Mouse (Mus musculus) hindbrain, embryonic 16.5 days (tissue): ENCODE results near the gene Zbtb3. TPM values are rescaled to one million over a fixed set of nuclear protein-coding genes. Genes with fewer than 3 reads are reported as not detected.
"Not testable (repeated sequence)": the region's sequence is repeated elsewhere in the genome, so short reads cannot be mapped to it uniquely, and the experiment has no call there.

Experiments
- ATAC-seq: fragments of 200-750 bp; cut with Nextera tagmentation; 2 replicates; pipeline ENCODE4 v1.8.0; 2017; ENCODE audit warnings: moderate TSS enrichment, moderate library complexity
- H3K27ac ChIP-seq: fragments of 300-500 bp; sonication (generic); 2 replicates; pipeline ENCODE4 v1.5.1; 2014; ENCODE audit warnings: low read depth, mild to moderate bottlenecking, control low read depth, low read length, moderate library complexity
- H3K27me3 ChIP-seq: fragments of 300-500 bp; sonication (generic); replicated peaks from 2 replicates; pipeline ENCODE4 v1.6.1; 2014; ENCODE audit warnings: low read length; ENCODE audit not compliant: control insufficient read depth, insufficient read depth
- H3K36me3 ChIP-seq: fragments of 300-500 bp; sonication (generic); 2 replicates; pipeline ENCODE4 v1.6.1; 2014; ENCODE audit warnings: mild to moderate bottlenecking, low read length, moderate library complexity, mixed read lengths; ENCODE audit not compliant: control insufficient read depth, insufficient read depth
- H3K4me1 ChIP-seq: fragments of 300-500 bp; sonication (generic); 2 replicates; pipeline ENCODE4 v1.6.1; 2014; ENCODE audit warnings: low read depth, low read length; ENCODE audit not compliant: control insufficient read depth, insufficient read depth
- H3K4me2 ChIP-seq: fragments of 300-500 bp; sonication (generic); 2 replicates; pipeline ENCODE4 v1.6.1; 2014; ENCODE audit warnings: mild to moderate bottlenecking, low read length, control low read depth, moderate library complexity
- H3K4me3 ChIP-seq: fragments of 300-500 bp; sonication (generic); 2 replicates; pipeline ENCODE4 v1.5.1; 2014; ENCODE audit warnings: mild to moderate bottlenecking, low read length, control low read depth, moderate library complexity
- H3K9ac ChIP-seq: fragments of 300-500 bp; sonication (generic); 2 replicates; pipeline ENCODE4 v1.6.1; 2014; ENCODE audit warnings: low read depth, mild to moderate bottlenecking, control low read depth, low read length, moderate library complexity
- H3K9me3 ChIP-seq: fragments of 300-500 bp; sonication (generic); 2 replicates; pipeline ENCODE4 v1.6.1; 2014; ENCODE audit warnings: mild to moderate bottlenecking, low read length, moderate library complexity; ENCODE audit not compliant: control insufficient read depth
- WGBS: fragments of 180-500 bp; shearing (Covaris S2); extraction: QIAGEN DNeasy Blood & Tissue Kit; methylation state at CpG from one replicate; pipeline ENCODE4 v1.1.7; 2014; 5-methylcytosine and 5-hydroxymethylcytosine counted together
- polyA plus RNA-seq: library from polyadenylated mRNA; unstranded; fragments of >200 nt; fragmentation: Nextera tagmentation; extraction: Ambion mirVana; gene quantifications from 2 replicates; pipeline ENCODE4 v1.2.1, GENCODE M21; 2015

The Zbtb3 gene
- polyA plus RNA-seq, 1 experiment from 2014 or later = 8.0 TPM

DNA sequence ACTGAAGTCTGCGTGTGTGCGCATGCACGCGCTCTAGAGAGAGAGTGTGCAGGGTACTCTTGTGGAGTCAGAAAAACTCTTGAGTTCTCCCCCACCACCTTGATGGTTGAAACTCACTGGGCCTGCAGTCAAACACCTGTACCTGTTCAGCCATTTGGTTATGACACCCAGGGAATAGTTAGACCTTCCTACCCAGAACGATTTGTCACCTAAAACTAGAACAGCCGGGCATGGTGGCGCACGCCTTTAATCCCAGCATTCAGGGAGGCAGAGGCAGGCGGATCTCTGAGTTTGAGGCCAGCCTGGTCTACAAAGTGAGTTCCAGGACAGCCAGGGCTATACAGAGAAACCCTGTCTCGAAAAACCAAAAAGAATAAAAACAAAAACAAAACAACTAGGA, 34.0 kb downstream of the Zbtb3 start:
- not testable (repeated sequence) for H3K4me2 ChIP-seq, ATAC-seq, H3K4me1 ChIP-seq, H3K27ac ChIP-seq, H3K9me3 ChIP-seq, H3K4me3 ChIP-seq, H3K9ac ChIP-seq, H3K27me3 ChIP-seq
- WGBS = 97% methylated on average over 10 of the region's 10 CpGs
- H3K36me3 ChIP-seq = peaks cover 20% of the 10 kb centered on the region

DNA sequence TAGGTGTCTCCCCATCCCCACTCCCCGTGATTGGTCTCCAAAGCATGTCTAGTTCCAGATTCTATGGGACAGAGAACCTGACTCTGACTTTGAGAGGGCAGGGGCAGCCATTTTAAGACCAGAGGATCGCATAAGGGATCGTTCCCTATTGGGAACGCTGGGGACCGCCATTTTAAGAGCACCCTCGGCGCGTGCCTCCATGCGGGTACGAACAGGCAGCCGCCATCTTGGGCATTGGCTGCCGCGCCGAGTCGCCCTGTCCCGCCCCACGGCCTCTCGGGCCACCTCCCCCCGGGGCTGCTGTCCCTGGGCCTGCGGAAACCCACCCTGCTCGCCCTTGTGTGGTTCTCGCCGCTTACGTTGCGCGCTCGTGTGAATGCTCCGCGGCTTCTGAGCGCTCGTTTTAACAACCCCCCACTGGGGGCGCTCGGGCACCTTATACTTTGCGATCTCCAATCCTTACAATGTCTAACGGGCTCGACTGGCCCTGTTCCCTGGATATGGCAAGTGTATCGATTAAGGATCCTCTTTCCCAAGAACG, 35.0 kb downstream of the Zbtb3 start, which contains the start of gene Bscl2:
Gene Bscl2 (plus strand): TSS at position 217 of the 541 bp plus-strand sequence.
- peak within 1 kb of the TSS; percentile 97 for H3K27ac ChIP-seq
- no peaks in the 10 kb centered on the region for H3K27me3 ChIP-seq
- H3K4me3 ChIP-seq = peak within 1 kb of the TSS; percentile 55
- WGBS = under 1% methylated on average over 38 of the region's 38 CpGs
- peaks cover 12% of the 10 kb centered on the region for H3K36me3 ChIP-seq
- H3K9me3 ChIP-seq = no peaks in the 10 kb centered on the region
- peak within 1 kb of the TSS; percentile 89 for H3K4me2 ChIP-seq
- ATAC-seq = peak; percentile 73
- H3K9ac ChIP-seq = peak within 1 kb of the TSS; percentile 75
- peaks cover 10% of the 10 kb centered on the region for H3K4me1 ChIP-seq

DNA sequence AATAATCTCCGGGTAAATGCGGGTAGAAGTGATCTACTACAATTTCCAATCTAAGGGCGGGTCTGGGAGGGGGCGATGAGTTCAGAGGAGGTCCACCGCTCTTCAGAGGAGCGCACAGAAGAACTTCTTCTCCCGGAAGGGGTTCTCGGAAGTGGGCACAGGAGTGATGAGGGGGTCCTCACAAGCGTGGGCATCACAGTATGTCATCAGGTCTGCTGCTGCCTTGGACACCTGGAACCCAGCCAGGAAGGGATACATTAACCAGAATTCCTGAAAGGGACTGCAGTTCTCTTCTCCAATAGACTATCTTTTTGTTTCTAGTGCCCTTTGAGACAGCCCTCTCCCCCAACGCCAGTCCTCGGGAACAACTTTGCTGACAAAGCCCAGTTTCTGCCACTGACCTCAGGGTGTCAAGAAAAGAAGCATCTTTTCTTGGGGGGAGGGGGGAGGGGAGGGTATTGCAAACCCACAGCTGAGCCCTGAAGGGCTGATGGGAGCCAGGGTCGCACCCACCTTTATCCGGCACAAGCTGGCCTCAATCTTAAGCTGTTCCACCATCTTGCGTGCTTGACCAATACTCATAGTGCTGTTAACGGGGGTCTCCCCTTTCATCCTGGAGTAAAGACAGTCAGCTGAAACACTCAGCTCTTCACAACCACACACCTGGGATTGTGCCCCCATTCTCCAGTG, 35.8 kb downstream of the Zbtb3 start:
- H3K9ac ChIP-seq = peak overlapping the region; percentile 75
- H3K4me2 ChIP-seq = peak overlapping the region; percentile 89
- peaks cover 13% of the 10 kb centered on the region for H3K36me3 ChIP-seq
- H3K27me3 ChIP-seq = no peaks in the 10 kb centered on the region
- peak overlapping the region; percentile 55 for H3K4me3 ChIP-seq
- peaks cover 12% of the 10 kb centered on the region for H3K4me1 ChIP-seq
- H3K9me3 ChIP-seq = no peaks in the 10 kb centered on the region
- ATAC-seq = peak; percentile 6; the same call in 1 of the 2 replicates
- peak overlapping the region; percentile 97 for H3K27ac ChIP-seq
- 2% methylated on average over 15 of the region's 15 CpGs for WGBS

DNA sequence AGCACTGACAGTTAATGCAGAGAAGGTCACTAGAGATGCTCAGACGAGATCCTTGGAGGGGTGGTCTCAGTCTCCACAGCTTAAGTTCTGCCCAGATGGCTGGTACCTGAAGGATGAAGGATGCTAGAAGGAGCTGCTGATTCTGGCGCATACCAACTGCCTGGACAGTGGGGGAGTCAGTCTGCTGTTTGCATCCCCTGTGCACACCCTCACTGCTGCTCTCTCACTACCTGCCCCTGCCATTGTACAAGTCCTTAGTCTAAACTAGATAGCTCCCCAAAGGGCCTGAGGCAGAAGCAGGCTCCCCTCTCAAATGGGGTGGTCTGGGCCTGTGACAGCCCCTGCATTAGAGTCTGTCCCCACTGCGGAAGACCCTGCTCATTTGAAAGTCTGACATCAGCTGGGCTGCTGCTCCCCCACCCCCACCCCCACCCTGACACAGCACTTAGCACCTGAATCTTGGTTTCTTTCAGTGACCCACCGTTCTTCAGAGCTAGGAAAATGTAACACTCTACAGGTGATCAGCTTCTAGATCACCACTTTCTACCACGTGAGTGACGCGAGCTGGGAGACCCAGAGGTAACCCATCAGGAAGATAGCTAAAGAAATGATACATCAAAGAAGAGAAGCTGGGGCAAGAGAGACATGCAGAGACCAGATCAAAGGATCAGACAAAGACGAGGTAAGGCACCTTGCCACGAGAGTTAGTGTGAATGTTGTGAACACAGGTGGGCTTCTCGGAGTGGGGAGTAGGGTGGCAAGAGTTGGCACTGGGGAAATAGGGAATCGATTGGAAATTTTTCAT, 37.0 kb downstream of the Zbtb3 start, which contains the start of gene Gng3:
Gene Gng3 (minus strand): TSS at position 92 of the 805 bp plus-strand sequence.
- Histone ChIP-seq H3K9me3 (no peaks in the 10 kb centered on the region), H3K4me1 (peaks cover 12% of the 10 kb centered on the region), H3K27me3 (no peaks in the 10 kb centered on the region), H3K9ac (peak within 1 kb of the TSS; percentile 75), H3K27ac (peak within 1 kb of the TSS; percentile 97), H3K36me3 (peaks cover 11% of the 10 kb centered on the region), H3K4me2 (peak within 1 kb of the TSS; percentile 89), H3K4me3 (peak within 1 kb of the TSS; percentile 55)
- WGBS = 23% methylated on average over 11 of the region's 11 CpGs
- peak; percentile 91 for ATAC-seq

DNA sequence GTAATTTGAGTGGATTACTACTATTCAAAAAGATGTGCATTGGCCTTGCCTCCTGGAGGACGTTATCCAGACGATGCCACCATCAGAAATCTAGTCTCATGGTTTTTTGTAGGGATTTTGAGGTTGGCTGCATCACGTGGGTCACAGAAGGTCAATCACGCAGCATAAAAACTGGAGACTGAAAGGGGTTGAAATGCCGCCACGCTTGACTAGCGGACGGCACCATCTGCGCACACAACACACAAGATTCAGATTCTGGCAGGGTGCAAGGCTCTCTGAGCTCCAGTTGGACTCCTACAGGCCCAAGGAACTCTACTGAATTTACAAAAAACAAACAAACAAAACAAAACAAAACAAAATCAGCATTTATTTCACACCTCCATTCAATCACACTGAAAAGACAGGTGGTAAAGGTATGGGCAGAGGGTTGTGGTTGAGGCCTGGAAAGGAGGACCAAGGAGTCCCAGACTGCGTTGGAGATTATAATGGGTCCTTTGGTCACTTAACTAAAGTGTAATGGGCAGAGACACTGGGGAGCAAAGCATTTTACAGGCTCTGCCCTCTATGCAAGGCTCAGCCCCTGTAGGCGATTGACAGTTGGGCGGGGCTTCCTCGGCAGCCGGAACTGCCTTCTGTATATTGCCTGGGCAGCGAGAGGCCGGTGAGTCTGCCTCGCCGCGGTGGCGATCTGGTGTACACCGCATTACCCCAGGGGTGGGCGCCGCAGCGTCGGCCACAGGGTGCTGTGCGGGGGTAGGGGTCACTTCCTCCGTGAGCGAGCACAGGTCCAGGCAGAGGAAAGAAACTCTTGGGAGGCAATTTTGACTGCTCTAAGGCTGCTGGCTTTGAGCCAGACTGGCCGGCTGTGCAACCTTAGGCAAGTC, 37.8 kb downstream of the Zbtb3 start:
- 12% methylated on average over 29 of the region's 29 CpGs for WGBS
- H3K27ac ChIP-seq = peak overlapping the region; percentile 97
- H3K9me3 ChIP-seq = no peaks in the 10 kb centered on the region
- peaks cover 7% of the 10 kb centered on the region for H3K36me3 ChIP-seq
- H3K4me1 ChIP-seq = peaks cover 12% of the 10 kb centered on the region
- H3K4me3 ChIP-seq = peak overlapping the region; percentile 55
- H3K4me2 ChIP-seq = peak overlapping the region; percentile 89
- ATAC-seq = peak; percentile 25
- no peaks in the 10 kb centered on the region for H3K27me3 ChIP-seq
- H3K9ac ChIP-seq = peak overlapping the region; percentile 75

DNA sequence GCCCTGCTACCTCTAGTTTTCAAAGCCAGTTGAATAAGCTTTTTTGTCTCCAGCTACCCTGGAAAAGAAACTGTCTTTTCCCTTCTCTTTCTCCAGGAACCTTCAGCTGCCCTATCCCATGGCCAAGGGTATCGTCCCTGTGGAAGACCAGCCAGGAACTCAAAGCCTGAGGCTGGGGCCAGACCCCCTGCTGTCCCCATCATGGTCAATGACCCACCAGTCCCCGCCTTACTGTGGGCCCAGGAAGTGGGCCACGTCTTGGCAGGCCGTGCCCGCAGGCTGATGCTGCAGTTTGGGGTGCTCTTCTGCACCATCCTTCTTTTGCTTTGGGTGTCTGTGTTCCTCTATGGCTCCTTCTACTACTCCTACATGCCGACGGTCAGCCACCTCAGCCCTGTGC, 38.7 kb downstream of the Zbtb3 start:
- 94% methylated on average over 7 of the region's 7 CpGs for WGBS
- no peak for ATAC-seq

DNA sequence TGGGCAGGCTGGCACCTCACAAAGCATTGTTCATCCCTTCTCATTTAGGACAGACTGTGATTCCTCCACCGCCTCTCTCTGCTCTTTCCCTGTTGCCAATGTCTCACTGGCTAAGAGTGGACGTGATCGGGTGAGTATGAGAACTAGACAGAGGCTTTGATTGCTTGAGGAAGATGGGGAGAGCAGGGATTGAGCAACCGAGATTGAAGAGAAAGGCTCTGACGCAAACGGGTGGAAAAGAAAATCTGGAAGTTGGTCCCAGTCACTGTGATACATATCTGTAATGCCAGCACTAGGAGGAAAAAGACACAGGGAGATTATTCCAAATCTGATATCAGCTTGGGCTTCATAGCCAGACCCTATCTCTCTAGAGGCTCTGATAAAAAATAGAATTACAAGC, 40.6 kb downstream of the Zbtb3 start:
- no peak for ATAC-seq
- no peak overlapping the region for H3K4me3 ChIP-seq
- 92% methylated on average over 6 of the region's 6 CpGs for WGBS
- H3K36me3 ChIP-seq = peaks cover 21% of the 10 kb centered on the region
- no peak overlapping the region for H3K9ac ChIP-seq
- no peak overlapping the region for H3K27ac ChIP-seq
- peaks cover 12% of the 10 kb centered on the region for H3K4me1 ChIP-seq
- H3K9me3 ChIP-seq = no peaks in the 10 kb centered on the region
- no peak overlapping the region for H3K4me2 ChIP-seq
- no peaks in the 10 kb centered on the region for H3K27me3 ChIP-seq

More for the DNA sequence above, 38.7 kb downstream of the Zbtb3 start:
- peaks cover 10% of the 10 kb centered on the region for H3K36me3 ChIP-seq
- H3K4me3 ChIP-seq = peak overlapping the region; percentile 55
- no peaks in the 10 kb centered on the region for H3K9me3 ChIP-seq
- peaks cover 12% of the 10 kb centered on the region for H3K4me1 ChIP-seq
- H3K27ac ChIP-seq = no peak overlapping the region; the same call in 1 of the 2 replicates
- H3K27me3 ChIP-seq = no peaks in the 10 kb centered on the region
- peak overlapping the region; percentile 89 for H3K4me2 ChIP-seq
- H3K9ac ChIP-seq = peak overlapping the region; percentile 75

DNA sequence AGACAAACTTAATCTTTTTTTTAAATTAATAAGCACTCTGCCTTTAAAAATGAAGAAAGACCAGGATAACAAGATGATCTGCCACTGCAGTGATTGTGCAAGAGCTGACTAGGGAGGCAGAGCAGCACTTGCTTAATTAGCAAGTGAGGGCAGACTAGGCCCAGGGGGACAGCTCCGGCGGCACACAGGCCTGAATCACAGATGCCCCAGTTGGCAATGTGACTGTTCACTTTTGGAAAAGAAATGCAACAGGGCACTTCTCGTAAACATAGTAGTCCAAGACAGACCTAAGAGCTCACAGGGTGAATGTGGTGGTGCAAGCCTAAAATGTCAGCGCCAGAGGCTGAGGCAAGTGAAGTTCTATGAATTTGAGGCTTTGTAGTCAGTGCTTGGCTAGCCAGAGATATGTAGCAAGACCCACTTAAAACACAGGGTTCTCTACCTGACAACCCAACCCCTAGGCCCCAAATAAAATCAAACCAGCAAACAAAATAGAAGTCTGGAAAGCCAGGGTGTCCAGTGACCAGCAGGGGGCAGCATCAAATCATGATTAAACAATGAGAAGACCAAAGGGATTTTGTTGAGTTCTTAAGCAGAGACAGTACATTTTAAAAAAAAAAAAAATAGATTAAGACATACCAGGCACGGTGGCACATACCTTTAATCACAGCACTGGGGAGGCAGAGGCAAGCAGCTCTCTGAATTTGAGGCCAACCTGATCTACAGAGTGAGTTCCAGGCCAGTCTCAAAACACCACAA, 42.2 kb downstream of the Zbtb3 start:
- peaks cover 23% of the 10 kb centered on the region for H3K36me3 ChIP-seq
- no peaks in the 10 kb centered on the region for H3K27me3 ChIP-seq
- H3K4me1 ChIP-seq = peaks cover 12% of the 10 kb centered on the region
- H3K9ac ChIP-seq = no peak overlapping the region
- no peak overlapping the region for H3K27ac ChIP-seq
- H3K9me3 ChIP-seq = no peaks in the 10 kb centered on the region
- H3K4me2 ChIP-seq = no peak overlapping the region
- H3K4me3 ChIP-seq = no peak overlapping the region
- 62% methylated on average over 5 of the region's 5 CpGs for WGBS
- no peak for ATAC-seq
